Mouse (Mus musculus): Measurements from ENCODE around the gene Hoxa2.

Hoxa2 gene

DNA sequence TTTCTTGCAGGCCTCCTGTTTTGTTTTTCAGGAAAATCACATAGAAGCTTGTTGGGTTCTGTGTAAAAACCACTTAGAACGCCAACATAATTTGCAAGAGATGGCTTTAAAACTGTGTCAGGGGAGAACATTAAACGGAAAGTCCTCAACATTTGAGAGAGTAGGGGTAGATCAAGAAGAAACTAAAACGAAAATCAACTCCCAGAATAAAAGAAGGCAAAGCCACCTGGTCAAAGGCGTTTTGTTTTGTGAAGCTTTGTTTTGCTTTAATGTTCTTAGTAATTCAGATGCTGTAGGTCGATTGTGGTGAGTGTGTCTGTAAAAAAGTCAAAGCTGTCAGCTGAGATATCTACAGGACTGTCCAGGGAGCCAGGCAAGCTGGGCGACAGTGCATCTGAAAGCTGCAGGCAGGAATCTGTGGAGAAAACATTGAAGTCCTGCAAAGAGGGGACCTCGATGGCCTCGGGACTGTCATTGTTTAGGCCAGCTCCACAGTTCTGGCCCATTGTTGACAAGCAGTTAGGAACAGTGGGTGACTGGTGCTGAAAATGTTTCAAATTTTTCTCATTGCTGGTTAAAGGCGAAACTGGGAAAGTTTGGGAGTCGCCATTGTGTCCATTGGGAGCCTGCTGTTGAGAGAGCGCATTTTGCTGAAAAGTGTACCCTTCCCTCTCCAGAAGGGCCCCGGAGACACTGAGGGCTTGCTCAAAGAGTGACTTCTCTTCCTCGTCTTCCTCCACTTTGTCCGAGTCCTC is 1.8 kb downstream of the Hoxa2 start:
- DNase-seq = no peak

DNA sequence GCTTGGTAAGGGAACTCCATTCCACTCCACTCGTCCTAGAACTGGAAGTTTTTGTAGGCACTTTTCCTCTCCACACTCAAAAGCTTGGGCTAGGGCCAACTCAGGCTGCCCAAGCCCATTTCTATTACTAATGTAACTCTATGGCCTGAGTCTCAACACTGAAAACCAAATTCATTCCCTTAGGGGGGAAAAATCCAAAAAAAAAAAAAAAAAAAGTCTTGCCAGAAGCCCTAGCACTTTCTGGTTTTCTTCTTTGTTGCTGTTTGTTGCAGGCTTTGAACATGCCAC is 2.6 kb downstream of the Hoxa2 start:
- no peak for DNase-seq

DNA sequence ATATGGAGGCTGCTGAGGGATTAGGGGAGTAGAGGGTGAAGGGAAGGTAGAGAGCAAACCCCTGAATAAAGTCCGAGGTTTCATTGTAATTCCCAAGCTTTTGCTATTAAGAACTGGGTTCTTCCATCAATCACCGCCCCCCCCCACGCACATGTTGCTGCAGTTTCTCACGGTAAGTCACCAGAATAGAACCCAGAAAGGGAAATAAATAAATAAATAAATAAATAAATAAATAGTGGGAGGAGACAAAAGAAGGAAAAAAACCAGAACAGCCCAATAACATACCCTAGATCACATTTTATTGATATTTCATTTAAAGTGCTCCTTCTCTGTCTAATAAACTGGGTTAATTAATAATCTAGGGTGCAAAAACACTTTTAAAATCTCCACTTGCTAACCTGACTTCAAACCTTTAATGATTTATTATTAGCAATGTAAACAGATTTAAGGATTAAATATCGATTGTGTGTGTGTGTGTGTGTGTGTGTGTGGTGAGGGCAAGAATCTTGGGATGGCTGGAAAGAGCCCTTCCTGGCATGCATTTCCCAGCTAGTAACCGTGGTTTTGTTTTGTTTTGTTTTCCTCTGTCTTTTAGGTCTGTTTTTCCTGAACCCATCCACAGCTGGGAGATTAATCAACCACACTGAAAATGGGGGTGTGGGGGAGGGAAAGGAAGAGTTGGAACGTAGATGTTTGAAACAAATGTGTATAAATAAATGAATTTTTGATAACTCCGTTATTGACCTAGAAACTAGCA is 3.1 kb downstream of the Hoxa2 start:
- DNase-seq = no peak

DNA sequence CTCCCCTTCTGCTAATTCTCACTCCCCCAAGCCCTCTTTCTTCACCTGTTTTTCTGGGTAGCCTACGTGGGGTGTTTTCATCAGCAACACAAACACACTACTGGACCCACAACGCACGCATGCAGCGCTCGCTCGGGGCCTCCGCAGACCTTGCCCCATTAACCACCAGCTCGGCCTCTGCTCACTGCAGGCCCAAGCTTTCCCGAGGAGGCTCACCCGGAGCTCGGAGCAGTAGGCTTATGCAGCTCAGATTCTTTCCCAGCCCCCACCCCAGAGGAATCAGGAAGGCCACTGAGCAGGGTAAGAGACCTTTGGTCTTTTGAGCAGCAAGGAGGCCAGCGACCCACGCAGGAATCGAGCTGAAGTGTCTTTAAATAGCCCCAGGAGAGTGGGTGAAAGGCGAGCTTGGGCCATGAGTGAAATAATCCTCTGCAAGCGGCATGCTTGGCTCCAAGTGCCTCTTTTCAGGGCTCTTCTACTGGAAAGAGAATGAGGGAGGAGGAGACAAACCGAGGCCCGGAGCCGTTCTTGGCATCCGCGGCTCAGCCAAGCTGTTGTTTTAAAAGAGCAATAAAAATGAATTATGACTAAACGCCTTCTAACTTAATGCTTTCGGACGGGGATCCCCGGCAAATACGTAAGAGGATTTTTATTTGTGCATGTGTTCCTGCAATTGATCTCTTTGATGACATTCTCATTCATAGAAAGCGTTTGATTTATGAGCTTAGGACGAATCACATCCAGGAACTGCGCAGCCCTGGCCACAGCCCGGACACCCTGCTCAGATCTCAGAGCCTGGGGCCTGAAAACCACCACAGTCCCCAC is 3.9 kb downstream of the Hoxa2 start:
- no peak for DNase-seq

DNA sequence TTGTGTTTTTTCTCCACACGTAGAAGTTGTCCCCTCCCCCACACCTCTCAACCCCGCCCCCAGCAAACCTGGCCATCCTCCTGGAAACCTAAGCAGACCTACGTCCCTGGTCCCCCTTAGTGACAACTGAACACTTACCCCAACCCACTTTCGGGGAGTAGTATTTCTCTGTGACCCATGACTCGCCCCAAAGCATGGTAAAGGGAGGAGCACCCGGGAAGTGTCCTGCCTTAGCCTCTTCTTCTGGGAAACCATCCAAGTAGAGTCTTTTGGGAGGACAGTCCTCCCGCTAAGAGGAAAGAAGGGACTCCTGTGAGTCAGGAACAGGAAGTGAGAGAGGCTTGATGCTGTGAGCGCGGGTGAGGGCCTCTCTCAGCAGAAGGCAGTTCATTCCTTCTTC is 4.7 kb downstream of the Hoxa2 start:
- no peak for DNase-seq

DNA sequence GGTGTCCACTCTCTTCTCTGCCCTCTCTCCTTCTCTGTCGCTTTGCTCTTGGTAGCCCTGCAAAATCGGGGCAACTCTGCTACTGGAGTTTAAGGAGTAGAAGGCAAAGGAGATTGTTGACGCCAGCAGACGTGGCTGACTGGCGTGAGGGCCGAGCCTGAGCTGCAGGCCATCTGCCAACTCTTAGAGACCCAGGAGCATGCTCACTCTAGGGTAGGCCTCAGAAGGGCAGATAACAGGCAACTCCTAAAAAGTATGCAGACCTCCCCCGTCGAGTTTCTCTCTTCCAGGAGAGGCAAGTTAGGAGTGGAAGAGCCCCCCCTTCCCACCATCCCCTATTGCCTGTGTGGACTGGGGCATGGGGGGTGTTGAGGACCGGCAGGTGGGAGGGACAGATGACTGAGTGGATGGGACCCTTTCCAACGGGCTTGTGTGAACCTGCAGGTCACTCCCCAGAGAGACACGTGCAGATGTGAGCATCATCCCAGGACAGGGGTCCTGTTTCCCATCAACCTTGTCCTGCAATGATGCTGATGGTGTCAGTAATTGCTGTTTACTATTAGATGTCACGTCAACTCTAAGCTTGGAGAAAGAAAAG is 5.4 kb downstream of the Hoxa2 start:
- no peak for DNase-seq

DNA sequence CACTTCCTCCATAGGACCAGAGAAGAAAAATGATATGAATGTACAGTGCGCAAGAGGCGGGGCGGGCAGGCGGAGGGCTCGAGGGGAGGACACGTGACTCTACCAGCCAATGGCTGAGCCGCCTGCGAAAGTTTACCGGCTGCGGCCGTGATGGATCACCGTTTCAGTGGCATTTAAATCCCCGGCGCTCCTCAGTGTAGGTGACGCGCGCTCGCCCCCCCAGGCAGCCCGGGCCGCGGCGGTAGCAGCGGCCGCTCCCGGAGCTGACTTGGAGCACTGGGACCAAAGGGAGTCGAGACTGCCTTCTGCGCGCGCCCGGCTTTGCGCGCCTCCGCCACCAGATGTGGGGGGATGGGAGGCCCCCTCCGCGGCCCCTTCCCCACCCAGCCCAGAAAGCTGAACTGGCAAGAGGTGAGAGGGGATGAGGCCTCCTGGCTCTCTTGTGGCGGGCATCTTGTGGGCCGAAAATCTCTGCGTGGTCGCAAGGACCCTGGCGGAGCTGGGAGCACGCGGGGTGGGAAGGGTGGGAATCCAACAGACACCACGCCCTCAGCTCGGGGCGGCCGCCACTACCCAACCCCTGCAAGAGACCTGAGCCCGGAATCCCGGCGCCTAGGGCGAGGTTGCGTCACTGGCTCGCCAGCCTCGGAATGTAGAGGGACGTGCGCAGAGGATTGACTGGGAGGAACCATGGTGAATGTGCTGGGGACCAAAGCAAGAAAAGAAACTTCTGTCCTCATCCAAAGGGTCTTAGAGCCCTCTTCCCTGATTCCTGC is 6.2 kb downstream of the Hoxa2 start, which contains the start of gene Hoxa1:
Hoxa1 (minus strand) TSS at position 42 of the 776 bp plus-strand sequence.
- DNase-seq = peak; percentile 70

DNA sequence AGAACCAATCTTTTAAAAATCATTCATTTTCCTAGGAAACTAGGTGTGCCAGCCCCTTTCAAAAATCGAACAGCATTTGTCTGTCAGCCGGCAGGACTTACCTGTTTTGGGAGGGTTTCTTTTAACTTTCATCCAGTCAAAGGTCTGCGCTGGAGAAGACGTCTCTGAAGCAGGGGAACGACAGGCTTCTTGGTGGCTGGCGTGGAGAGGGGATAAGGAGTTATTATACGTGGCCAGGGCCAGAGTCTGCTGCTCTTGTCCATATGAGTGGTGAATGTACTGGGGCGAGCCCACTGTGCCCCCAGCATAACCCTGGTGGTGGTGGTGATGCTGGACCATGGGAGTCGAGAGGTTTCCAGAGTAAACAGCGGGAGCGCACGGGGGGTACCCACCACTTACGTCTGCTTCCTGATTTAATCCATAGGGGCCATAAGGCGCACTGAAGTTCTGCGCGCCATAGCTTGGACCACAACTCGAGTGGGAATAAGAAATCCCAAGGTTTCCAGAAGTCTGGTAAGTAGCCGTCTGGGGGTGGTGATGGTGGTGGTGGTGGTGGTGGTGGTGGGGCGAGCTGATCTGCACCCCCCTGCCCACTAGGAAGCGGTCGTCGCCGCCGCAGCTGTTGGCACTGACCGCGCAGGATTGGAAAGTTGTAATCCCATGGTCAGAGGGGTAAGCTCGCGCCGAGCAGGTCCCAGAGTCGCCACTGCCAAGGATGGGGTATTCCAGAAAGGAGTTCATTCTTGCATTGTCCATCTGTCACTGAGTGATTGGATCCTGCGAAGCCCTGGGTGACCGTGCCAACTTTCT is 7.0 kb downstream of the Hoxa2 start:
- DNase-seq = no peak

DNA sequence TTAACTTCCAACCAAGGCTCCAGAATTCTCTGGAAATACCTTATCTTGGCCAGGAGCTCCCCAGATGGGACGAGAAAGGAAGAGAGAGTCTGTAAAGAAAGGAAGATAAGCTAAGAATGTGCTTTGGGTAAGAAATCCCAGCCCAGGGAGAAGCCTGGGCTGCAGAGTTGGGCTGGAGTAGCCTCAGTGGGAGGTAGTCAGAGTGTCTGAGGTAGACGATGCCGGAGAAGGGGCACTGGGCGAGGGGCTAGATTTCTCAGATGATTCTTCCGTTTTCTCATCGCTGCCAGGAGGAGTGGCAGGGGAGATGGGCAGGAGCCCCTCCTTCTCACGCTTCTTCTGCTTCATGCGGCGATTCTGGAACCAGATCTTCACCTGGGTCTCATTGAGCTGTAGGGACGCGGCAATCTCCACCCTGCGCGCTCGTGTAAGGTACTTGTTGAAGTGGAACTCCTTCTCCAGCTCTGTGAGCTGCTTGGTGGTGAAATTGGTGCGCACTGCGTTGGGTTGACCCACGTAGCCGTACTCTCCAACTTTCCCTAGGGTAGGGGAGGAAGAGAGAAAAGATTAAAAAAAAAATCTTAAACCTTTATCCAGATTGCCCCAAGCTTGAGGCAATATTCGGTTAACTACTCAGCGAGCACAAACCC is 8.0 kb downstream of the Hoxa2 start:
- DNase-seq = no peak

DNA sequence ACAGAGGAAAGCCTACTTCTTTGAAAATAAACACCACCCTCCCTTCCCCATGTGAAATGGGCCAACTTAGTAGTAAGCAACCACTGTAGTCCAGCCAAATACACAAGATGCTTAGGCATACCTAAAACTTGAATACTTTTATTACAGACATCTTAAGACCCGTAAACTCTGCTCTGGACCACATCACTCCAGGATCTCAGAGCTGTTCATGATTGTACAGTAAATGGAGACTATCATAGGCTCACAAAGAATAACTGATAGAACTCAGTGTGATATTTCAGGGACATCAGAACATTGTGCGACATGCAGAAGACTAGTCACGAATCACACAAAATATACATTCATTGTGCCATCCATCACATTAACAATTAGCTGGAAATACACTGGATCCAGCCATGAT is 9.2 kb downstream of the Hoxa2 start:
- DNase-seq = no peak

DNA sequence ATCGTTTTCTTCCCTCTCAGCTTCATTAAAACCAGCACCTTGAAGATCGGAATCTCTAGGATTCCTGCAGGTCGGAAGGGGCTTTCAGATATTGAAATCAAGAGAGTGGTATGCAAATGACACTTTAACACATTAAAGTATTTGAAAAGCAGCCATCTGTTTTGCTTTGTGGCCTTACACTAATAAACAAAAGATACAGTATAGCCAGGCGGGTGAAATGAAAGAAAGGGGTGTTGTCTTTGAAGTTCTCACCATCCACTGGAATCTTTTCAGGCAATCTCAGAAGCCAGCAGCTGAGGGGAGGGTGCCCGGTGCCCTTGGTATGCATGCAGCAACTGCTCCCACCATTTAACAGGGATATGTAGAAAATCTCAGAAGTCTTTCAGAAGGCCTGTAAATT is 10.6 kb downstream of the Hoxa2 start:
- no peak for DNase-seq

DNA sequence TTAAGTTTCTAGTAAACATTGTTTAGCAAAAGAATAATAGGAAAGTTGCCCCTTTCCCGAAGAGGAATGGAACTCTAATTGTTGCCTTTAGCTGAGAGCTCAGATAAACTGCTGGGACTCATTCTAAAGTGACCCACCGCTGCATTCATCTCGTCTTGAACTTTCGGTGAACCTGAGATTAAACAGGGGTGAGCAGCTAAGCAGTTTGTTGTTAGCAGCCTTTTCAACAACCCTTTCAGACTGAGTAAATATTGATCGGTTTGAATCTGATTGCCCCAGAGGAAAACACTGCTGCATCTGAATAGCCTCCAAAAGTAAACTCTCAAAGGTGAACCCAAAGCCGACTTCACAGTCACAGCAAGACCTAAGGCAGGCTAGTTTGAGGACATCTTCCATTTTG is 11.4 kb downstream of the Hoxa2 start:
- no peak for DNase-seq

DNA sequence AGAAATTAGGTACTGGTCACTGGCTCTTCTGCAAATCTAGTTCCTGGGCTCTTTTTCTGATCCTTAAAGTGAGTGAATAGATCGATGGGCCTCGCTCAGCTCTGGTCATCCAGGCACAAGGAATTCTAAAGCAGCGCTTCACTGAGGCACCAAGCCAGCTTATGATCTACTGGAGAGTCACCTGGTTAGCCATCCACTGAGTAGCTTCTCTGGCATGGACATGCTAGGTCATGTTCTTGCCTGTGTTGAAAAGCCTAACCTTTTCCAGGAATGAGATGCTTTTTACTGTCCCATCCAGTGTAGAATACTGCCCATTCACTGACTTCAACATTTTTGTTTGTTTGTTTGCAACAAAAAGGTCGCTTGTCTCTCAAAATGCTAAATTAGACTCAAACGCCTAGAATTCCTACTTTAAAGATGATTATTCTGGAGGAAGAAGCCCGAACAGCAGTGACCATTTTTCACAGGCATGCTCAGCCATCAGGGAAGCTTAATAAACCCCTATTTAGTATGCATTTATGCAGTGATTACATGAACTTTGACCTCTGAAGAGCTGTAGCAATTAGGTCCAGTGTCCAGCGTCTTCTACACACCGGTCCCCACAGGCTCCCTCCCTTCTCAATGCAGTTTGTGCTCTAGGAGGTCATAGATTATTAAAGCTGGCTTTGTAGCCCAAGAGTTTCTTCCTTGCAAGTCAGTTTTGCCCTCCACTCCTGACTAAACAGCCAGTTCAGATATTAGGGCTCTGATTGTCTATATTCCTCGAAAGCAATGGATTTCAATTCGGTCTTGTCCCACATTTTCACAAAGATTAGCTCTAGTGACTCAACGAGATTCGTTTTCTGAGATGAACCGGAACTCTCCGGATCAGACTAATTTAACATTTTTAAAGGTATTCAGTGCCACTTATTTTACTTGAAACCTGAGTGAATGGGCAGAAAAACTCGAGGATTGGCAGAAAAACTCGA is 12.1 kb downstream of the Hoxa2 start:
- no peak for DNase-seq

DNA sequence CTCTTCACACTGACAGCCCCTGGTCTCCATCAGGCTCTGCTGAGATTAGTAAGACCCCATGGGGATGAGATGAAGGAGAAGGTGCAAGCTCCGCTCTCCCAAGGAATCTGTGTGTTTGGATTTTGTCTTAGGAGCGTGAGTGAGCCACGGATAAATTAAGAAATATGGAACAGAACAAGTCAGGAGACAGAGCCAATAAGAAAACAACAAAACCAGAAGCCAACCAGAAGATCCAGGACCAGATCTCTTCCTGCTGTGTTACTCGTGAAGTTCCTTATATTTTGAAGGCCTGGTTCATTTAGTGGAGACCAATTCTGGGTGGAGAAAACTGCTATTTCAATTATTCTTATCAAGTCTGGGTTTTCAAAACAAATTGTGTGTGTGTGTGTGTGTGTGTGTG is 13.1 kb downstream of the Hoxa2 start:
- DNase-seq = no peak

DNA sequence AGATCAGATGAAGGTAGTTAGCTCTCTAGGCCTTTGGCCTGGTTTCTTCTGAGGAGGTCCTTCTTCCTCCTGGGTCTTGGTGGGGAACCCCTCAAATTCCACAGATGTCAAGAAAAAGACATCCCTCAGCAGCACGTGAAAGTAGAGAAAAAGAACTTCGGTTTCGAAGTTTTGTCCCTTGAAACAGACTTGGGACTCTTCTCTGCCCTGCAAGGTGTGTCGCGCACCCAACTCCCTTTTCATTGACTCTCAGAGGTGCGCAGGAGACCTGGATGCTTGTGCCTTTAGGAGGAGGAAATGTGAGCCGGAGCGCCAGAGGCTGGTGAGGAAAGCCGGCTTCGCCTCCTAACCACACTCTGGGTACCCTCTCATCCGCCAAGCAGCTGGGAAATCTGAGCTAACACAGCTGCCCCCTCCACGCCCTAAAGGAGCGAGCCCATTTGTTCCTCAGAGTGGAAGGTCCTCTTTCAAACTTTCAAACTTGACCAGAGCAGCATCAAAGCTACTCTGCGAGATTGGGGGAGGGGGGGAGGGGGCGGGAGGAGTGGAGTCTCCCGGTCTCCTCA is 14.1 kb downstream of the Hoxa2 start:
- no peak for DNase-seq

DNA sequence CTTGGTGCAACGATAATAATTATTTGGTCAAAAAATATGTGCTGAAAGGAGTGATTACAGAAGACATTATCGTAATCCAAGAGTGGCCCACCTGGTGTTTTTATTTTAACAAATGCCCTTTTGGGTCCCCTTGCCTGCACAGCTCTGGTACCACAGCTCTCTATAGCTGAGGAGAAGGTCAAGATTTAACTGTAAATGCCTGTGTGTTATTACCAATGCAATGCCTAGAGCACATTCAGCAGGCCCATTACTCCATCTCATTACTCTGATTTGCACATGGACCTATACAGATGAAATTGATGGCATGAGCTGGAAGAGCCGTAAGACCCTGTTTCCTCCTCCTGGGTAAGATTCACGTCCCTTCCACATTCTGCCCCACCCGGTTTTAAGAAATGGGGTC is 25.5 kb downstream of the Hoxa2 start:
- DNase-seq = no peak

DNA sequence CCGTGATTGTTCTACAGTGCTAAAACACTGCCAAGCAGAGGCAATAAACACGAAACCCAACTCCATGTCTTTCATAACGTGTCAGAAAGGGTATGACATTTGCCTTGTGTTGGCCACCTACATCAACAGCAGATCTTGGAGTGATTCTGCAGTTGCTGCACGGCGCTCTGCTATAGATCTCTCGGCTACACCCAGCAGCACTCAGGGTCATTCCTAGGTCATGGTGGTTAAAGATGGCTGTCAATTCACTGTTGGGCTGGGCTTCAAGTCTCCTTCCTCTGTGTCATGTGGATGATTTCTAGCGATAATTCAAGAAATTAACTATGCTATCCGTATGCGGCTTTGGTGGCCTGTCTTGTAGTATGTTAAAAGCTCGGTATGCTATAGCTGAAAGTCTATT is 26.1 kb downstream of the Hoxa2 start:
- DNase-seq = no peak

DNA sequence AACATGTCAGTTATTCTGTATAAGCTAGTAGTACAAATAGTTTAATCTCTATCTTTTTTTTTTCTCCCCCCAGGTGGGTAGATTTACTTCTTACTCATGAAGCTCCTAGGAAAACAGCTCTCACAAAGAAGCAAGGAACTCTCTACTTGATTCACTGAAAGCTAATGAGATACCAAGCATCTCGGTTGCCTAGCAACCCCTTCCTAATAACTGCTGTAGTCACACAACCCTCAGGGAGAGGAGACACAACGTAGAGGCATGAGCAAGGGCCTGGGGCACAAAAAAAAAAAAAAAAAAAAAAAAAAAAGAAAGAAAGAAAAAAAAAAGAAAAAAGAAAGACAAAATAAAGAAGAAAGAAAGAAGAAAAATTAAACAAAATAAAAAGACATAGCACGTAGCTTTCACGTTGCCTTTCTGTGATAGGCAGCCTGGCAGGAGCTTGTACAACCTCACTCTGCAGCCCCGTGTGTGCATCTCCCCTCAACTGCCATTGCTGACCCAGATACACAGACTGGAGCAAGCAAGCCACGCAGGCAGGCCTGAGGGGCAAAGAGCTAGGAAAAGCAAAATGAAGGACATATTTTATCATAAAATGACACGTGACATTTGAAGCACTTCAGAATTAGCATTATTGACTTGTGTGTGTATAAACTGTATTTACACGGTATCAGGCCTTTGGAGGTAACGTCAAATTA is 26.6 kb downstream of the Hoxa2 start:
- no peak for DNase-seq

DNA sequence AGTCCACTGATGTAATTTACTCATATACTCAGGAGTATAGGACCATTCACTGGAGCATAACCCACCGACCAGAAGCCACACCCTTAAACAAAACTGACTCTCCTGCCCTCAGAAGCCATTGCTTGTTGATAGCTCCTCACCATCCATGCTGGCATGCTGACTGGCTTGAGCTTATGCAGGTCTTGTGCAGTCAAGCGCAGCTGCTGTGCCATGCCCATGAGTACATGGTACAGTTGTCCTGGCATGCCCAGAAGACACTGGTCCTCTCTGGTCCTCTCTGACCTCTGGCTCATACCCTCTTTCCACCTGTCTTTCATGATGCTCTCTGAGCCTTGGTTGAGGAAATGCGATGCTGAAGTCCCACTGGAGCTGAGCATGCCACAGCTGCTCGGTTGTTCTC is 41.0 kb downstream of the Hoxa2 start:
- no peak for DNase-seq

Data from thymus, postnatal 4 days (tissue).